Mouse (Mus musculus) erythroblast, embryonic 14.5 days (primary cell): Measurements from ENCODE around the gene BC055324.

Experiments used
- GATA1 ChIP-seq: IDR thresholded peaks from 2 replicates; pipeline ENCODE4 v1.6.1; 2012; ENCODE audit warnings: low read length, inconsistent platforms, mixed read lengths
- TAL1 ChIP-seq: IDR thresholded peaks from 3 replicates; pipeline ENCODE4 v1.6.1; 2012; ENCODE audit warnings: low read length, inconsistent platforms, mixed read lengths

- TF ChIP-seq TAL1 (no peak), GATA1 (no peak)
Observed at GRCm38 (mm10) chr1:163924093-163924492, 70.5 kb downstream of the BC055324 start.
